Mouse (Mus musculus) urinary bladder, postnatal 14 days (tissue): Measurements from ENCODE around the gene Hspa1b.
"Not testable (repeated sequence)": the region's sequence is repeated elsewhere in the genome, so short reads cannot be mapped to it uniquely, and the experiment has no call there.

ENCODE experiments used
- DNase-seq: peaks from one replicate; pipeline ENCODE4 v3.0.0; 2021; ENCODE audit warnings: low spot score

The Hspa1b gene

GRCm38 (mm10) chr17:34981690-34982180 lies 22.7 kb upstream of the Hspa1b start, which contains the start of gene Lsm2:
Gene Lsm2 (plus strand): TSS chr17:34981862.
- peak; percentile 92 for DNase-seq

- no peak for DNase-seq
Measured at GRCm38 (mm10) chr17:34980655-34981054, 21.6 kb upstream of the Hspa1b start.

- no peak for DNase-seq
Measured at GRCm38 (mm10) chr17:34979631-34980030, 20.6 kb upstream of the Hspa1b start.

GRCm38 (mm10) chr17:34978239-34978638 lies 19.2 kb upstream of the Hspa1b start:
- DNase-seq, result no peak

GRCm38 (mm10) chr17:34977000-34977399 lies 18.0 kb upstream of the Hspa1b start:
- no peak for DNase-seq

GRCm38 (mm10) chr17:34975581-34976492 lies 16.8 kb upstream of the Hspa1b start:
- no peak for DNase-seq

GRCm38 (mm10) chr17:34972069-34972749 lies 13.2 kb upstream of the Hspa1b start, which contains the start of the genes Hspa1a and Hspa1l:
Gene Hspa1a (minus strand): TSS chr17:34972156.
Gene Hspa1l (plus strand): TSS chr17:34972703.
- peak; percentile 82 for DNase-seq

- not testable (repeated sequence) for DNase-seq
Measured at GRCm38 (mm10) chr17:34971694-34972068, 12.6 kb upstream of the Hspa1b start.

- DNase-seq, result not testable (repeated sequence)
Measured at GRCm38 (mm10) chr17:34970850-34971249, 11.8 kb upstream of the Hspa1b start.

- DNase-seq, result not testable (repeated sequence)
Measured at GRCm38 (mm10) chr17:34969822-34970221, 10.8 kb upstream of the Hspa1b start, which contains the start of gene Gm20481. Gene Gm20481 (plus strand): TSS chr17:34969912.

GRCm38 (mm10) chr17:34965627-34966026 lies 6.6 kb upstream of the Hspa1b start:
- no peak for DNase-seq

- peak; percentile 56 for DNase-seq
Measured at GRCm38 (mm10) chr17:34964640-34965049, 5.6 kb upstream of the Hspa1b start.

- no peak for DNase-seq
Measured at GRCm38 (mm10) chr17:34962841-34963240, 3.8 kb upstream of the Hspa1b start.

- DNase-seq, result no peak
Measured at GRCm38 (mm10) chr17:34962125-34962524, 3.1 kb upstream of the Hspa1b start.

GRCm38 (mm10) chr17:34960702-34961493 lies 1.9 kb upstream of the Hspa1b start:
- DNase-seq, result peak; percentile 58

- peak; percentile 68 for DNase-seq
Measured at GRCm38 (mm10) chr17:34959881-34960515, 960 bp upstream of the Hspa1b start.

GRCm38 (mm10) chr17:34958734-34959129 lies 306 bp downstream of the Hspa1b start:
- not testable (repeated sequence) for DNase-seq

- not testable (repeated sequence) for DNase-seq
Measured at GRCm38 (mm10) chr17:34957966-34958365, 1.1 kb downstream of the Hspa1b start.

GRCm38 (mm10) chr17:34957291-34957690 lies 1.7 kb downstream of the Hspa1b start:
- not testable (repeated sequence) for DNase-seq

GRCm38 (mm10) chr17:34956340-34956739 lies 2.7 kb downstream of the Hspa1b start:
- no peak for DNase-seq

GRCm38 (mm10) chr17:34955884-34956283 lies 3.2 kb downstream of the Hspa1b start:
- DNase-seq, result no peak
